Mouse (Mus musculus): ENCODE data around the gene Ube2d1.

The Ube2d1 gene

GRCm38 (mm10) chr10:71284511-71285125, 444 bp downstream of the Ube2d1 start:
- DNase-seq (ENCODE audit: low spot score in 2 of 2), result peak; percentile 5 to 16

GRCm38 (mm10) chr10:71284131-71284510, 941 bp downstream of the Ube2d1 start:
- DNase-seq (ENCODE audit: low spot score in 2 of 2), result no peak

GRCm38 (mm10) chr10:71273008-71273739, 11.9 kb downstream of the Ube2d1 start:
- no peak for DNase-seq (ENCODE audit: low spot score in 2 of 2)

- no peak for DNase-seq (ENCODE audit: low spot score in 2 of 2)
Observed at GRCm38 (mm10) chr10:71267973-71268372, 17.1 kb downstream of the Ube2d1 start.

- DNase-seq (ENCODE audit: low spot score in 2 of 2), result no peak
Observed at GRCm38 (mm10) chr10:71267511-71267910, 17.6 kb downstream of the Ube2d1 start.

GRCm38 (mm10) chr10:71265067-71265466, 20.0 kb downstream of the Ube2d1 start:
- DNase-seq (ENCODE audit: low spot score in 2 of 2), result no peak

- no peak for DNase-seq (ENCODE audit: low spot score in 2 of 2)
Observed at GRCm38 (mm10) chr10:71261637-71262036, 23.4 kb downstream of the Ube2d1 start.

- DNase-seq (ENCODE audit: low spot score in 2 of 2), result no peak
Observed at GRCm38 (mm10) chr10:71258943-71259342, 26.1 kb downstream of the Ube2d1 start.

- DNase-seq (ENCODE audit: low spot score in 2 of 2), result no peak
Observed at GRCm38 (mm10) chr10:71258516-71258915, 26.5 kb downstream of the Ube2d1 start.

- no peak for DNase-seq (ENCODE audit: low spot score in 2 of 2)
Observed at GRCm38 (mm10) chr10:71253147-71253546, 31.9 kb downstream of the Ube2d1 start.

- no peak for DNase-seq (ENCODE audit: low spot score in 2 of 2)
Observed at GRCm38 (mm10) chr10:71252421-71252820, 32.6 kb downstream of the Ube2d1 start.

- peak in 1 of 2 experiments; percentile 17 for DNase-seq (ENCODE audit: low spot score in 2 of 2)
Observed at GRCm38 (mm10) chr10:71251846-71252245, 33.2 kb downstream of the Ube2d1 start.

GRCm38 (mm10) chr10:71251256-71251655, 33.8 kb downstream of the Ube2d1 start:
- DNase-seq (ENCODE audit: low spot score in 2 of 2), result no peak

- DNase-seq (ENCODE audit: low spot score in 2 of 2), result peak; percentile 19 to 49
Observed at GRCm38 (mm10) chr10:71250472-71250871, 34.6 kb downstream of the Ube2d1 start.

- DNase-seq (ENCODE audit: low spot score in 2 of 2), result no peak
Observed at GRCm38 (mm10) chr10:71249086-71249880, 35.8 kb downstream of the Ube2d1 start.

GRCm38 (mm10) chr10:71246956-71247355, 38.1 kb downstream of the Ube2d1 start:
- no peak for DNase-seq (ENCODE audit: low spot score in 2 of 2)

- peak in 1 of 2 experiments; percentile 40 for DNase-seq (ENCODE audit: low spot score in 2 of 2)
Observed at GRCm38 (mm10) chr10:71239479-71240120, 45.5 kb downstream of the Ube2d1 start.

GRCm38 (mm10) chr10:71238240-71238554, 46.9 kb downstream of the Ube2d1 start, which contains the start of gene Tfam:
Gene Tfam (minus strand): TSS chr10:71238280.
- DNase-seq (ENCODE audit: low spot score in 2 of 2), result no peak

- DNase-seq (ENCODE audit: low spot score in 2 of 2), result peak; percentile 94
Observed at GRCm38 (mm10) chr10:71237516-71238239, 47.4 kb downstream of the Ube2d1 start.

GRCm38 (mm10) chr10:71234071-71234470, 51.0 kb downstream of the Ube2d1 start:
- no peak for DNase-seq (ENCODE audit: low spot score in 2 of 2)

- peak; percentile 35 to 73 for DNase-seq (ENCODE audit: low spot score in 2 of 2)
Observed at GRCm38 (mm10) chr10:71225894-71226293, 59.2 kb downstream of the Ube2d1 start.
